Mouse (Mus musculus) midbrain, embryonic 11.5 days (tissue): ENCODE results near the gene Akap13. TPM values are rescaled to one million over a fixed set of nuclear protein-coding genes. Genes with fewer than 3 reads are reported as not detected.

Experiments
- ATAC-seq: fragments of 200-750 bp; cut with Nextera tagmentation; 2 replicates; pipeline ENCODE4 v1.8.0; 2017; ENCODE audit warnings: moderate TSS enrichment, moderate library complexity; ENCODE audit not compliant: low FRiP score
- DNase-seq: peaks from one replicate; pipeline ENCODE4 v3.0.0; 2015; ENCODE audit warnings: low spot score; ENCODE audit errors: missing footprints
- H3K27ac ChIP-seq: fragments of 300-500 bp; sonication (generic); 2 replicates; pipeline ENCODE4 v1.5.1; 2014; ENCODE audit warnings: low read depth, low read length
- H3K27me3 ChIP-seq: fragments of 300-500 bp; sonication (generic); 2 replicates; pipeline ENCODE4 v1.6.1; 2014; ENCODE audit warnings: mild to moderate bottlenecking, low read length, moderate library complexity, mixed read lengths; ENCODE audit not compliant: control insufficient read depth, insufficient read depth
- H3K36me3 ChIP-seq: fragments of 300-500 bp; sonication (generic); 2 replicates; pipeline ENCODE4 v1.6.1; 2014; ENCODE audit warnings: mild to moderate bottlenecking, low read length, moderate library complexity, mixed read lengths; ENCODE audit not compliant: control insufficient read depth, insufficient read depth
- H3K4me1 ChIP-seq: fragments of 300-500 bp; sonication (generic); 2 replicates; pipeline ENCODE4 v1.6.1; 2014; ENCODE audit warnings: low read length; ENCODE audit not compliant: control insufficient read depth, insufficient read depth
- H3K4me2 ChIP-seq: fragments of 300-500 bp; sonication (generic); 2 replicates; pipeline ENCODE4 v1.6.1; 2014; ENCODE audit warnings: mild to moderate bottlenecking, moderate library complexity
- H3K4me3 ChIP-seq: fragments of 300-500 bp; sonication (generic); 2 replicates; pipeline ENCODE4 v1.5.1; 2014; ENCODE audit warnings: low read depth, low read length
- H3K9ac ChIP-seq: fragments of 300-500 bp; sonication (generic); 2 replicates; pipeline ENCODE4 v1.6.1; 2014; ENCODE audit warnings: low read length
- H3K9me3 ChIP-seq: fragments of 300-500 bp; sonication (generic); 2 replicates; pipeline ENCODE4 v1.6.1; 2016; ENCODE audit warnings: low read length; ENCODE audit not compliant: control insufficient read depth
- WGBS: fragments of 180-500 bp; shearing (Covaris S2); extraction: QIAGEN DNeasy Blood & Tissue Kit; methylation state at CpG from one replicate; pipeline ENCODE4 v1.1.7; 2014; 5-methylcytosine and 5-hydroxymethylcytosine counted together
- polyA plus RNA-seq: library from polyadenylated mRNA; unstranded; fragments of >200 nt; fragmentation: Nextera tagmentation; extraction: Ambion mirVana; gene quantifications from 2 replicates; pipeline ENCODE4 v1.2.1, GENCODE M21; 2014

Akap13 gene
- polyA plus RNA-seq, 1 experiment from 2014 or later, result 24.3 TPM

- Histone ChIP-seq H3K4me1 (no peaks in the 10 kb centered on the region), H3K4me3 (no peak overlapping the region), H3K36me3 (peaks cover 6% of the 10 kb centered on the region; the same call in 1 of the 2 replicates), H3K9ac (no peak overlapping the region), H3K9me3 (no peaks in the 10 kb centered on the region), H3K4me2 (no peak overlapping the region), H3K27ac (no peak overlapping the region), H3K27me3 (no peaks in the 10 kb centered on the region)
- WGBS, result 90% methylated on average over 3 of the region's 3 CpGs
- ATAC-seq (no peak), DNase-seq (no peak)
These were observed 151.9 kb downstream of the Akap13 start for GRCm38 (mm10) chr7:75607248-75607647.

DNA sequence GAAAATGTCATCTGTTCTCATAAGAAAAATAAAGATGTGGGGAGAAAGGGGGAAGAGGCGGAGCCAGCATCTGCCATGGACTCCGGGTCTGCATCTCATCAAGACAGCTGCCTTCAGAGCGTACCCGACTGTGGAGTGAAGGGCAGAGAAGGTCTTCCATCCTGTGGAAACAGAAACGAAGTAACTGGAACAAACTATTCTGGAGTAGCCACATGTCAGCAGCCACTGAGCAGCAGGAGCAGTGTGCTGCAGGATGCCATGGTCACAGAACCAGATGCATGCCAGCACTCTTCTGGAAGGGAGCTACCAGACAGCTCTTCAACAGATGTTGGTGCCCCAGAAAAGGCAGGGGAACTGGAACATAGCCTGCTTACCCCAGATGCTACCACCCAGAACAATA is 153.4 kb downstream of the Akap13 start:
- 77% methylated on average over 5 of the region's 5 CpGs for WGBS
- peaks cover 6% of the 10 kb centered on the region; the same call in 1 of the 2 replicates for H3K36me3 ChIP-seq
- no peaks in the 10 kb centered on the region for H3K9me3 ChIP-seq
- no peak overlapping the region for H3K27ac ChIP-seq
- DNase-seq, result no peak
- no peak overlapping the region for H3K4me3 ChIP-seq
- ATAC-seq, result no peak
- no peak overlapping the region for H3K4me2 ChIP-seq
- H3K4me1 ChIP-seq, result no peaks in the 10 kb centered on the region
- no peaks in the 10 kb centered on the region for H3K27me3 ChIP-seq
- H3K9ac ChIP-seq, result no peak overlapping the region

DNA sequence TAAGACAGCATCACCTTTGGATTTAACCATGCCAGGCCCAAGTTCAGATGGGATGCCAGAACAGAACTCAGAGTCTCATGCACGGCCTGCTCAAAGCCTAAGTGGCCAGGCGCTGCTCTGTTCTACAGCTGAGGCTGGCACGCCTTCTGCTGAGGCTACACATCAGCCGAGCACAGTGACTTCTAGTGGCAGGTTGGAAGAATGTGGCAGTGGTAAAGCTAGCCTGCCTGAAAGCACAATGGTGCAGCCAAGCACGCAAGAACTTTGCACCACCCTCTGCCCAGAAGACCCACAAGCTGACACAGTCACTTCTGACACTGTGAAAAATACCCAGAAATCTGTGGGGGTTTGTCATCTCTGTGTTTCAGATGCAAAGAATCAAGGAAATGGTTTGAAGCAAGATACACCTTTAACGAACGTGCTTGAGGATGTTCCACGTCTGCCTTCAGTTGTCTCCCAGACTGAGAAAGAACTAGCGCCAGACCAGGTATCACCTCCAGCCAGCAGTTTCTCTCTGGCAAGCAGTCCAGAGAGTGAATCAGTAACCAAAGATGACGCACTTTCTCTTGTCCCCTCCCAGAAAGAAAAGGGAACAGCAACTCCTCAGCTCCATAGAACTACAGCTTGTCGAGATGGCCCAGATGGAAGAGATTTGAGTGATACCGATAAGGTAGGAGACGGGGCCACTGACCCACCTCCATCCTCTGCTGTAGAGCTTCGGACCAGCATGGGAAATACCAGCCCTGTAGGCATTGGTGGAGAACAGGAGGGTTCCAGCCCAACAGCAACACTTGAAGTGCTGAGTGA is 154.3 kb downstream of the Akap13 start:
- no peak overlapping the region for H3K9ac ChIP-seq
- DNase-seq (no peak), ATAC-seq (no peak)
- no peaks in the 10 kb centered on the region for H3K4me1 ChIP-seq
- H3K27me3 ChIP-seq, result no peaks in the 10 kb centered on the region
- peaks cover 6% of the 10 kb centered on the region; the same call in 1 of the 2 replicates for H3K36me3 ChIP-seq
- H3K9me3 ChIP-seq, result no peaks in the 10 kb centered on the region
- WGBS, result 84% methylated on average over 14 of the region's 14 CpGs
- no peak overlapping the region for H3K4me2 ChIP-seq
- H3K27ac ChIP-seq, result no peak overlapping the region
- no peak overlapping the region for H3K4me3 ChIP-seq

DNA sequence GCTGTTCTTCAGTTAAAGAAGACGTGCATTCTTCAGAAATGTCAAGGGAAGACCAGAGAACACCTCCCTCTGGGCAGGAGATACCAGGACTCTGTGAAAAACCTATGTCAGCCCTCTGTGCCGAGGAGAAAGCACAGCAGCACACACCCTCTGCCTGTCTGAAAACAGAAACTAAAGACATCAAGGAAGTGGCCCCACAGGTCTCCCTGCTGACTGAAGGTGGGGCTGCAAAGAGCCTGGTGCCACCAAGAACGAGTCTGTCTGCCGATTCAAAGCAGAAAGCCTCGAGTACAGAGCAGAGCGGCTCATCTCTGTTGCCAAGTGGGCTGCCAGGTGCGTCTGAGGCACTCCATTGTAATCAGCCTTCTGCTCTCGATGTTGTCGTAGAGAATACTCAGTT is 155.1 kb downstream of the Akap13 start:
- DNase-seq, result no peak
- peaks cover 6% of the 10 kb centered on the region; the same call in 1 of the 2 replicates for H3K36me3 ChIP-seq
- H3K9me3 ChIP-seq, result no peaks in the 10 kb centered on the region
- H3K4me3 ChIP-seq, result no peak overlapping the region
- no peak for ATAC-seq
- no peak overlapping the region for H3K27ac ChIP-seq
- WGBS, result 90% methylated on average over 9 of the region's 9 CpGs
- no peak overlapping the region for H3K9ac ChIP-seq
- no peaks in the 10 kb centered on the region for H3K4me1 ChIP-seq
- no peaks in the 10 kb centered on the region for H3K27me3 ChIP-seq
- H3K4me2 ChIP-seq, result no peak overlapping the region

GRCm38 (mm10) chr7:75611261-75611950 is 156.1 kb downstream of the Akap13 start:
- Histone ChIP-seq H3K27me3 (no peaks in the 10 kb centered on the region), H3K4me2 (no peak overlapping the region), H3K9ac (no peak overlapping the region), H3K4me1 (no peaks in the 10 kb centered on the region), H3K27ac (no peak overlapping the region), H3K4me3 (no peak overlapping the region), H3K36me3 (peaks cover 6% of the 10 kb centered on the region; the same call in 1 of the 2 replicates), H3K9me3 (no peaks in the 10 kb centered on the region)
- DNase-seq (no peak), ATAC-seq (no peak)
- 92% methylated on average over 15 of the region's 15 CpGs for WGBS

GRCm38 (mm10) chr7:75612000-75612682 is 156.8 kb downstream of the Akap13 start:
- 81% methylated on average over 13 of the region's 13 CpGs for WGBS
- no peak overlapping the region for H3K4me2 ChIP-seq

GRCm38 (mm10) chr7:75612683-75613053 is 157.3 kb downstream of the Akap13 start:
- Histone ChIP-seq H3K36me3 (peaks cover 6% of the 10 kb centered on the region; the same call in 1 of the 2 replicates), H3K27me3 (no peaks in the 10 kb centered on the region), H3K4me1 (no peaks in the 10 kb centered on the region), H3K4me3 (no peak overlapping the region), H3K4me2 (no peak overlapping the region), H3K27ac (no peak overlapping the region), H3K9ac (no peak overlapping the region), H3K9me3 (no peaks in the 10 kb centered on the region)
- DNase-seq (no peak), ATAC-seq (no peak)

More at GRCm38 (mm10) chr7:75612000-75612682, 156.8 kb downstream of the Akap13 start:
- peaks cover 6% of the 10 kb centered on the region; the same call in 1 of the 2 replicates for H3K36me3 ChIP-seq
- no peaks in the 10 kb centered on the region for H3K9me3 ChIP-seq
- no peak overlapping the region for H3K27ac ChIP-seq
- ATAC-seq, result 0 out of 2 replicates have a peak, but pooled peaks have one; percentile 24
- no peak overlapping the region for H3K4me3 ChIP-seq
- H3K9ac ChIP-seq, result no peak overlapping the region
- DNase-seq, result no peak
- no peaks in the 10 kb centered on the region for H3K4me1 ChIP-seq
- no peaks in the 10 kb centered on the region for H3K27me3 ChIP-seq

- 82% methylated on average over 5 of the region's 5 CpGs for WGBS
- Histone ChIP-seq H3K27ac (no peak overlapping the region), H3K27me3 (no peaks in the 10 kb centered on the region), H3K4me1 (no peaks in the 10 kb centered on the region), H3K4me2 (no peak overlapping the region), H3K9me3 (no peaks in the 10 kb centered on the region), H3K4me3 (no peak overlapping the region), H3K9ac (no peak overlapping the region), H3K36me3 (peaks cover 6% of the 10 kb centered on the region; the same call in 1 of the 2 replicates)
- no peak for ATAC-seq
- no peak for DNase-seq
These were observed 157.9 kb downstream of the Akap13 start for GRCm38 (mm10) chr7:75613240-75613639.
